Mouse (Mus musculus) T-helper 17 cell (primary cell): ENCODE measurements at regions not wholly inside any gene's neighbourhood (a gene's known extent, or its start where the extent isn't known, plus 50 kb on each side); places are given as distances from the start of the nearest gene placed in this dataset.

ENCODE experiments used
- in situ Hi-C, 2 experiments: fragments of 300-600 bp; cut with MboI, MseI; formaldehyde crosslinking; loops; 1 replicate in 1 of 2; 2 replicates in 1 of 2; pipeline ENCODE4 v1.15.1; 2025; ENCODE audit warnings: high pct_unique_total_duplicates in 2 of 2

DNA sequence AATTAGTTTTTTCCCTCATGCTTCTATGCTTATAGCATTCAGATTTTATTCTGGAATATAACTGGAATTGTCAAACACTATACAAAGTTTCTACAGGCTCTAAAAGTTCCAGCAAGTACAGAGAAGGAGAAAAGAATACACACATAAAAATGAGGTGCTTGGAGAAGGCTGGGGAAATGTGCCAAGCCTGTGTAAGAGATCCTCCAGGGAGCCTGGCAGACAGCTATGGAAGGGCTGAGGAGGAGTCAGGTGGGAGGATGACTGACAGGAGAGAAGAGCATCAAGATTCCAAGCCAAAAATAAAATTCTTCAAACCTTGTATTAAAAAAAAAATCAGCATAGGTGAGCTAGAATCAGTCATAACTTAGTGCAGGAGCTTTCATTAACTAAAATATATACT, 1140.3 kb downstream of the Gm9008 start:
- in situ Hi-C loops: no loop called here

DNA sequence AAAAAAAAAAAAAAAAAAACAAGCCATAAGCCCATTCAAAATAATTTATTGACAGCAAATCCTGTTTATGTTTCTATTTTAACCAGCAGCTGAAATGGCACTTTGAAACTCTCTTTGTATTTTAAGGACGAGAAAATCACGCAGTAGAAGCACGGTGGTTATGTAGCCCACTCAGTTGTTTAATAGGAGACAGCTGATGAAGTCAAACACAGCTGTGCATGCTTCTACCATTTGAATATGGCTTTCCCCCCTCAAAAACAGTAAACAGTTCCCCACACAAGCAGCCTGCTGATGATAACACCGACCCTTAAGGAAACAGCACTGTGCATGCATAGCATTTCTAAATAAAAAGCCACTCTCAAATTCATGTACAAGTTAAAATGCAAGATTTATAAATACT, 1156.5 kb downstream of the Gm9008 start:
- in situ Hi-C loops: loop anchor here in 1 of 2 experiments (25.0 kb wide), 1 partner anchor 1596 kb away; no protein-coding TSS in a partner anchor
